Mouse (Mus musculus): ENCODE data around the gene H2-Ob. TPM values are rescaled to one million over a fixed set of nuclear protein-coding genes. Genes with fewer than 3 reads are reported as not detected.
A peak's percentile ranks its signal among the peaks of the same experiment; 100 is the strongest.

H2-Ob gene
- total RNA-seq (2017): 965 and 1,002 TPM in 2 replicates

GRCm38 (mm10) chr17:34238706-34239105, at the start of gene H2-Ob:
TSS of gene H2-Ob (plus strand) at chr17:34238903.
- peak; percentile 54 for ATAC-seq (ENCODE audit: extremely low read depth, insufficient number of reproducible peaks, low FRiP score, poor library complexity, severe bottlenecking)

- no peak for ATAC-seq (ENCODE audit: extremely low read depth, insufficient number of reproducible peaks, low FRiP score, poor library complexity, severe bottlenecking)
Observed at GRCm38 (mm10) chr17:34188986-34189385, 49.7 kb upstream of the H2-Ob start.

- no peak for ATAC-seq (ENCODE audit: extremely low read depth, insufficient number of reproducible peaks, low FRiP score, poor library complexity, severe bottlenecking)
Observed at GRCm38 (mm10) chr17:34192852-34193251, 45.9 kb upstream of the H2-Ob start.

- ATAC-seq (ENCODE audit: extremely low read depth, insufficient number of reproducible peaks, low FRiP score, poor library complexity, severe bottlenecking): no peak
Observed at GRCm38 (mm10) chr17:34193468-34193867, 45.2 kb upstream of the H2-Ob start.

- ATAC-seq (ENCODE audit: extremely low read depth, insufficient number of reproducible peaks, low FRiP score, poor library complexity, severe bottlenecking): no peak
Observed at GRCm38 (mm10) chr17:34194723-34195122, 44.0 kb upstream of the H2-Ob start.

- peak; percentile 61 for ATAC-seq (ENCODE audit: extremely low read depth, insufficient number of reproducible peaks, low FRiP score, poor library complexity, severe bottlenecking)
Observed at GRCm38 (mm10) chr17:34196491-34196890, 42.2 kb upstream of the H2-Ob start.

- peak; percentile 37; the same call in 1 of the 2 replicates for ATAC-seq (ENCODE audit: extremely low read depth, insufficient number of reproducible peaks, low FRiP score, poor library complexity, severe bottlenecking)
Observed at GRCm38 (mm10) chr17:34196941-34197894, 41.5 kb upstream of the H2-Ob start, which contains the start of gene Psmb8. TSS of gene Psmb8 (plus strand) at chr17:34197721.

GRCm38 (mm10) chr17:34197904-34198520, 40.7 kb upstream of the H2-Ob start:
- peak; percentile 70 for ATAC-seq (ENCODE audit: extremely low read depth, insufficient number of reproducible peaks, low FRiP score, poor library complexity, severe bottlenecking)

- ATAC-seq (ENCODE audit: extremely low read depth, insufficient number of reproducible peaks, low FRiP score, poor library complexity, severe bottlenecking): 0 out of 2 replicates have a peak, but pooled peaks have one; percentile 1
Observed at GRCm38 (mm10) chr17:34198521-34198912, 40.2 kb upstream of the H2-Ob start.

- no peak for ATAC-seq (ENCODE audit: extremely low read depth, insufficient number of reproducible peaks, low FRiP score, poor library complexity, severe bottlenecking)
Observed at GRCm38 (mm10) chr17:34199050-34199619, 39.6 kb upstream of the H2-Ob start.

GRCm38 (mm10) chr17:34200047-34200446, 38.7 kb upstream of the H2-Ob start:
- no peak for ATAC-seq (ENCODE audit: extremely low read depth, insufficient number of reproducible peaks, low FRiP score, poor library complexity, severe bottlenecking)

GRCm38 (mm10) chr17:34200772-34201505, 37.8 kb upstream of the H2-Ob start:
- ATAC-seq (ENCODE audit: extremely low read depth, insufficient number of reproducible peaks, low FRiP score, poor library complexity, severe bottlenecking): no peak

- no peak for ATAC-seq (ENCODE audit: extremely low read depth, insufficient number of reproducible peaks, low FRiP score, poor library complexity, severe bottlenecking)
Observed at GRCm38 (mm10) chr17:34201506-34202055, 37.1 kb upstream of the H2-Ob start.

- ATAC-seq (ENCODE audit: extremely low read depth, insufficient number of reproducible peaks, low FRiP score, poor library complexity, severe bottlenecking): no peak
Observed at GRCm38 (mm10) chr17:34202760-34203442, 35.8 kb upstream of the H2-Ob start.

GRCm38 (mm10) chr17:34203444-34203843, 35.3 kb upstream of the H2-Ob start, which contains the start of gene Tap2:
TSS of gene Tap2 (plus strand) at chr17:34203527.
- ATAC-seq (ENCODE audit: extremely low read depth, insufficient number of reproducible peaks, low FRiP score, poor library complexity, severe bottlenecking): no peak

GRCm38 (mm10) chr17:34204303-34205010, 34.2 kb upstream of the H2-Ob start:
- peak; percentile 62 for ATAC-seq (ENCODE audit: extremely low read depth, insufficient number of reproducible peaks, low FRiP score, poor library complexity, severe bottlenecking)

- ATAC-seq (ENCODE audit: extremely low read depth, insufficient number of reproducible peaks, low FRiP score, poor library complexity, severe bottlenecking): no peak
Observed at GRCm38 (mm10) chr17:34205021-34205745, 33.5 kb upstream of the H2-Ob start.
